Mouse (Mus musculus): Measurements from ENCODE around the gene D10Jhu81e.
"Not testable (repeated sequence)": the region's sequence is repeated elsewhere in the genome, so short reads cannot be mapped to it uniquely, and the experiment has no call there.

Gene D10Jhu81e

GRCm38 (mm10) chr10:78169281-78170042 lies at the start of gene D10Jhu81e:
D10Jhu81e (minus strand) TSS chr10:78169782.
- peak; percentile 100 for DNase-seq

GRCm38 (mm10) chr10:78218576-78218975 lies 49.0 kb upstream of the D10Jhu81e start:
- DNase-seq: no peak

GRCm38 (mm10) chr10:78216376-78217083 lies 46.9 kb upstream of the D10Jhu81e start:
- no peak for DNase-seq

GRCm38 (mm10) chr10:78214371-78214770 lies 44.8 kb upstream of the D10Jhu81e start:
- DNase-seq: peak; percentile 34

GRCm38 (mm10) chr10:78211311-78211710 lies 41.7 kb upstream of the D10Jhu81e start:
- no peak for DNase-seq

- no peak for DNase-seq
Observed at GRCm38 (mm10) chr10:78201182-78201581, 31.6 kb upstream of the D10Jhu81e start.

GRCm38 (mm10) chr10:78192933-78193332 lies 23.4 kb upstream of the D10Jhu81e start:
- no peak for DNase-seq

GRCm38 (mm10) chr10:78186076-78186475 lies 16.5 kb upstream of the D10Jhu81e start:
- DNase-seq: not testable (repeated sequence)

GRCm38 (mm10) chr10:78185381-78185725 lies 15.8 kb upstream of the D10Jhu81e start:
- DNase-seq: no peak

GRCm38 (mm10) chr10:78184531-78185380 lies 15.2 kb upstream of the D10Jhu81e start, which contains the start of gene Pwp2:
Pwp2 (minus strand) TSS chr10:78185149.
- DNase-seq: peak; percentile 90

- no peak for DNase-seq
Observed at GRCm38 (mm10) chr10:78183577-78183976, 14.0 kb upstream of the D10Jhu81e start.

- no peak for DNase-seq
Observed at GRCm38 (mm10) chr10:78182321-78182720, 12.7 kb upstream of the D10Jhu81e start.

GRCm38 (mm10) chr10:78174474-78174873 lies 4.9 kb upstream of the D10Jhu81e start:
- no peak for DNase-seq

GRCm38 (mm10) chr10:78171581-78171980 lies 2.0 kb upstream of the D10Jhu81e start:
- DNase-seq: no peak

GRCm38 (mm10) chr10:78171057-78171456 lies 1.5 kb upstream of the D10Jhu81e start:
- no peak for DNase-seq

GRCm38 (mm10) chr10:78170445-78170844 lies 863 bp upstream of the D10Jhu81e start:
- no peak for DNase-seq

GRCm38 (mm10) chr10:78168792-78169191 lies 790 bp downstream of the D10Jhu81e start:
- no peak for DNase-seq

GRCm38 (mm10) chr10:78167775-78168174 lies 1.8 kb downstream of the D10Jhu81e start:
- no peak for DNase-seq

GRCm38 (mm10) chr10:78167333-78167732 lies 2.2 kb downstream of the D10Jhu81e start:
- DNase-seq: no peak

GRCm38 (mm10) chr10:78165256-78166005 lies 4.2 kb downstream of the D10Jhu81e start:
- no peak for DNase-seq

GRCm38 (mm10) chr10:78164786-78165185 lies 4.8 kb downstream of the D10Jhu81e start:
- DNase-seq: no peak

- DNase-seq: peak; percentile 51
Observed at GRCm38 (mm10) chr10:78163923-78164322, 5.7 kb downstream of the D10Jhu81e start.

Data from right cerebral cortex, postnatal 25 days (tissue).